Mouse (Mus musculus) telencephalon, adult 2 months (tissue): ENCODE measurements around the gene Gif.

Source experiments
- DNase-seq: peaks from one replicate; pipeline ENCODE4 v3.0.0-alpha.2; 2011; ENCODE audit warnings: low read depth, low spot score

Gif gene

GRCm38 (mm10) chr19:11747298-11747697 is at the start of gene Gif:
Gene Gif (plus strand): TSS chr19:11747554.
- no peak for DNase-seq

GRCm38 (mm10) chr19:11698342-11698741 is 49.0 kb upstream of the Gif start:
- DNase-seq = no peak

GRCm38 (mm10) chr19:11712451-11712850 is 34.9 kb upstream of the Gif start:
- DNase-seq = no peak

GRCm38 (mm10) chr19:11720071-11720470 is 27.3 kb upstream of the Gif start:
- DNase-seq = no peak

- DNase-seq = no peak
Measured at GRCm38 (mm10) chr19:11723870-11724269, 23.5 kb upstream of the Gif start.

GRCm38 (mm10) chr19:11724275-11724674 is 23.1 kb upstream of the Gif start:
- DNase-seq = no peak

- DNase-seq = no peak
Measured at GRCm38 (mm10) chr19:11725915-11726314, 21.4 kb upstream of the Gif start.

GRCm38 (mm10) chr19:11727304-11727703 is 20.1 kb upstream of the Gif start:
- no peak for DNase-seq

GRCm38 (mm10) chr19:11730278-11730677 is 17.1 kb upstream of the Gif start:
- no peak for DNase-seq

- no peak for DNase-seq
Measured at GRCm38 (mm10) chr19:11736455-11736854, 10.9 kb upstream of the Gif start.

GRCm38 (mm10) chr19:11745680-11746079 is 1.7 kb upstream of the Gif start:
- DNase-seq = no peak

GRCm38 (mm10) chr19:11765059-11765458 is 17.7 kb downstream of the Gif start:
- no peak for DNase-seq

GRCm38 (mm10) chr19:11766413-11766812 is 19.1 kb downstream of the Gif start:
- no peak for DNase-seq

- DNase-seq = peak; percentile 39
Measured at GRCm38 (mm10) chr19:11768163-11768562, 20.8 kb downstream of the Gif start.

- DNase-seq = no peak
Measured at GRCm38 (mm10) chr19:11769257-11769920, 22.0 kb downstream of the Gif start.

- DNase-seq = peak; percentile 90
Measured at GRCm38 (mm10) chr19:11770205-11770892, 23.0 kb downstream of the Gif start, which contains the start of gene Mrpl16. Gene Mrpl16 (plus strand): TSS chr19:11770391.

- DNase-seq = no peak
Measured at GRCm38 (mm10) chr19:11777191-11777865, 30.0 kb downstream of the Gif start.

- no peak for DNase-seq
Measured at GRCm38 (mm10) chr19:11785409-11786154, 38.2 kb downstream of the Gif start.

- DNase-seq = no peak
Measured at GRCm38 (mm10) chr19:11787826-11788225, 40.5 kb downstream of the Gif start.

GRCm38 (mm10) chr19:11788876-11789275 is 41.5 kb downstream of the Gif start:
- no peak for DNase-seq

- no peak for DNase-seq
Measured at GRCm38 (mm10) chr19:11791825-11792224, 44.5 kb downstream of the Gif start.
